Mouse (Mus musculus) MEL (cell line): ENCODE data around the gene Fam3a.

Experiments used
- CTCF ChIP-seq, 3 experiments: IDR thresholded peaks in 2 of 3; conservative IDR thresholded peaks in 1 of 3; 2 replicates each; pipeline ENCODE4 v1.5.1; 2011 to 2012; ENCODE audit warnings: low read length in 3 of 3, low read depth in 2 of 3, mild to moderate bottlenecking in 2 of 3, improper control_type of control experiment in 1 of 3, inconsistent platforms in 1 of 3, mixed read lengths in 1 of 3, moderate library complexity in 1 of 3; ENCODE audit not compliant: control insufficient read depth in 1 of 3, insufficient read depth in 1 of 3, poor library complexity in 1 of 3, severe bottlenecking in 1 of 3
- MAFK ChIP-seq: IDR thresholded peaks from 2 replicates; pipeline ENCODE4 v1.6.1; 2011; ENCODE audit warnings: low read depth, mild to moderate bottlenecking, low read length, improper control_type of control experiment, borderline replicate concordance
- MYC ChIP-seq: IDR thresholded peaks from 2 replicates; pipeline ENCODE4 v1.6.1; 2011; ENCODE audit warnings: low read depth, mild to moderate bottlenecking, low read length, improper control_type of control experiment, moderate library complexity
- POLR2A ChIP-seq, 2 experiments: IDR thresholded peaks; 2 replicates each; pipeline ENCODE4 v1.6.1; 2011 to 2012; ENCODE audit warnings: low read length in 2 of 2, mild to moderate bottlenecking in 2 of 2, control low read depth in 1 of 2, improper control_type of control experiment in 1 of 2, low read depth in 1 of 2, moderate library complexity in 1 of 2; ENCODE audit not compliant: control insufficient read depth in 1 of 2, insufficient read depth in 1 of 2, poor library complexity in 1 of 2
- TCF12 ChIP-seq: IDR thresholded peaks from 2 replicates; pipeline ENCODE4 v1.6.1; 2014; ENCODE audit warnings: low read depth, mild to moderate bottlenecking, inconsistent platforms, low read length, improper control_type of control experiment, moderate library complexity

GRCm38 (mm10) chrX:74392535-74393443 is at the start of gene Fam3a, which contains the start of gene Ikbkg:
- peak in 1 of 3 experiments; percentile 20; a peak in 1 of 6 replicates for TF ChIP-seq CTCF (IDR thresholded peaks at IDR 0.05 in 2 of 3, conservative IDR thresholded peaks at IDR 0.05 in 1 of 3; ENCODE audit: control insufficient read depth in 1 of 3, insufficient read depth in 1 of 3, low read depth in 2 of 3, low read length in 3 of 3, poor library complexity in 1 of 3, severe bottlenecking in 1 of 3)
- TF ChIP-seq MAFK = no peak
- peak; percentile 44 to 80; a peak in 3 of 4 replicates for TF ChIP-seq POLR2A (IDR thresholded peaks at IDR 0.05; ENCODE audit: control insufficient read depth in 1 of 2, insufficient read depth in 1 of 2, low read depth in 1 of 2, low read length in 2 of 2, poor library complexity in 1 of 2)
- peak; percentile 32; the same call in 1 of the 2 replicates for TF ChIP-seq TCF12
- TF ChIP-seq MYC = no peak
